Mouse (Mus musculus) stomach, embryonic 15.5 days (tissue): ENCODE data around the gene Fcgr3. TPM values are rescaled to one million over a fixed set of nuclear protein-coding genes. Genes with fewer than 3 reads are reported as not detected.

Source experiments
- microRNA-seq: library from miRNA; unstranded; fragments of <30 nt; microRNA quantifications from one replicate; pipeline ENCODE4, GENCODE M21; 2016
- polyA plus RNA-seq: library from polyadenylated mRNA; unstranded; fragments of >200 nt; fragmentation: Nextera tagmentation; extraction: Ambion mirVana; gene quantifications from 2 replicates; pipeline ENCODE4 v1.2.1, GENCODE M21; 2015

Fcgr3 gene
- polyA plus RNA-seq, 1 experiment from 2014 or later: 18.7 TPM

Small RNA genes within 50 kb of the gene (microRNA-seq; reads per million reads assigned to microRNA genes)
- gene Gm27552: not detected
- gene Gm27844: not detected
- gene Mir6546: 2.5 reads per million, percentile 7 among the genes with 10 or more reads in this experiment

Other genes with a start within 250 kb of the Fcgr3 start
- 8.9 and 9.5 TPM in 2 replicates for gene Atf6, start 197.2 kb downstream of the Fcgr3 start, polyA plus RNA-seq
- gene Gm26620, start 179.9 kb downstream of the Fcgr3 start, polyA plus RNA-seq: 1.1 TPM in 2 replicates
- gene Dusp12, start 179.4 kb downstream of the Fcgr3 start, polyA plus RNA-seq: 47.1 and 47.3 TPM in 2 replicates
- 0.17 TPM in 1 of 2 replicates, not detected in the other for gene Fcrlb, start 152.0 kb downstream of the Fcgr3 start, polyA plus RNA-seq
- 0.21 and 0.23 TPM in 2 replicates for gene Fcrla, start 137.4 kb downstream of the Fcgr3 start, polyA plus RNA-seq
- gene Fcgr2b, start 88.4 kb downstream of the Fcgr3 start, polyA plus RNA-seq: 2.1 and 3.2 TPM in 2 replicates
- gene Fcgr4, start 46.0 kb downstream of the Fcgr3 start, polyA plus RNA-seq: 1.3 and 1.7 TPM in 2 replicates
- 1.6 and 2.9 TPM in 2 replicates for gene Cfap126, start 49.0 kb upstream of the Fcgr3 start, polyA plus RNA-seq
- 258 and 282 TPM in 2 replicates for gene Sdhc, start 85.7 kb upstream of the Fcgr3 start, polyA plus RNA-seq
- gene Mpz, start 85.8 kb upstream of the Fcgr3 start, polyA plus RNA-seq: 1.8 and 2.2 TPM in 2 replicates
- 29.8 and 32.8 TPM in 2 replicates for gene Pcp4l1, start 131.3 kb upstream of the Fcgr3 start, polyA plus RNA-seq
- gene Nr1i3, start 149.0 kb upstream of the Fcgr3 start, polyA plus RNA-seq: 1.6 and 2.0 TPM in 2 replicates
- 22.4 and 29.0 TPM in 2 replicates for gene Tomm40l, start 157.6 kb upstream of the Fcgr3 start, polyA plus RNA-seq
- 158 and 523 TPM in 2 replicates for gene Apoa2, start 160.1 kb upstream of the Fcgr3 start, polyA plus RNA-seq
- 72.6 and 82.0 TPM in 2 replicates for gene Fcer1g, start 169.4 kb upstream of the Fcgr3 start, polyA plus RNA-seq
- gene Adamts4, start 185.5 kb upstream of the Fcgr3 start, polyA plus RNA-seq: 8.5 and 8.8 TPM in 2 replicates
- 238 and 270 TPM in 2 replicates for gene Ndufs2, start 186.5 kb upstream of the Fcgr3 start, polyA plus RNA-seq
- 66.4 and 67.4 TPM in 2 replicates for gene B4galt3, start 205.4 kb upstream of the Fcgr3 start, polyA plus RNA-seq
- gene Ppox, start 216.3 kb upstream of the Fcgr3 start, polyA plus RNA-seq: 46.5 and 51.8 TPM in 2 replicates
- 67.8 and 69.8 TPM in 2 replicates for gene Usp21, start 223.1 kb upstream of the Fcgr3 start, polyA plus RNA-seq
- 94.9 and 115 TPM in 2 replicates for gene Ufc1, start 230.1 kb upstream of the Fcgr3 start, polyA plus RNA-seq